Mouse (Mus musculus) CH12.LX (cell line): ENCODE results near the gene Abtb1. TPM values are rescaled to one million over a fixed set of nuclear protein-coding genes. Genes with fewer than 3 reads are reported as not detected.

Source experiments
- DNase-seq: peaks from one replicate; pipeline ENCODE4 v3.0.0-alpha.2; 2013; ENCODE audit errors: extremely low read depth
- H3K27ac ChIP-seq: 2 replicates; pipeline ENCODE4 v1.5.1; 2012; ENCODE audit warnings: low read depth, mild to moderate bottlenecking, control low read depth, moderate library complexity; ENCODE audit not compliant: insufficient read depth
- H3K27me3 ChIP-seq: replicated peaks from 2 replicates; pipeline ENCODE3; 2012; ENCODE audit warnings: inconsistent platforms
- H3K36me3 ChIP-seq, 2 experiments: replicated peaks in 1 of 2; 2 replicates each; pipeline versions ENCODE3 to v1.6.1; 2012; ENCODE audit warnings: inconsistent platforms in 1 of 2, low read length in 1 of 2, mild to moderate bottlenecking in 1 of 2, mixed read lengths in 1 of 2, moderate library complexity in 1 of 2; ENCODE audit not compliant: control insufficient read depth in 1 of 2, insufficient read depth in 1 of 2
- H3K4me1 ChIP-seq, 2 experiments: 2 replicates each; pipeline ENCODE4 v1.6.1; 2012; ENCODE audit warnings: inconsistent platforms in 1 of 2, moderate library complexity in 1 of 2; ENCODE audit not compliant: insufficient read depth in 2 of 2, control insufficient read depth in 1 of 2
- H3K4me2 ChIP-seq: 2 replicates; pipeline ENCODE4 v1.6.1; 2012; ENCODE audit warnings: low read depth, mild to moderate bottlenecking, control low read depth; ENCODE audit not compliant: poor library complexity, insufficient read depth, severe bottlenecking
- H3K4me3 ChIP-seq, 3 experiments: fragments of 150-350 bp in 1 of 3; sonication (generic) in 1 of 3; replicated peaks in 1 of 3; 2 replicates each; pipeline versions ENCODE3 to v1.5.1; 2011 to 2012; ENCODE audit warnings: low read depth in 2 of 3, low read length in 2 of 3, mild to moderate bottlenecking in 2 of 3, moderate library complexity in 2 of 3, control low read depth in 1 of 3, improper control_type of control experiment in 1 of 3, inconsistent platforms in 1 of 3, mixed read lengths in 1 of 3; ENCODE audit not compliant: poor library complexity in 1 of 3
- H3K79me2 ChIP-seq: replicated peaks from 2 replicates; pipeline ENCODE4 v1.6.1; 2012; ENCODE audit warnings: mild to moderate bottlenecking, moderate library complexity; ENCODE audit not compliant: control insufficient read depth, poor library complexity, insufficient read depth, severe bottlenecking; ENCODE audit errors: extremely low read depth
- H3K9ac ChIP-seq: 2 replicates; pipeline ENCODE4 v1.6.1; 2012; ENCODE audit warnings: low read depth, mild to moderate bottlenecking, control low read depth, moderate library complexity; ENCODE audit not compliant: insufficient read depth
- H3K9me3 ChIP-seq: replicated peaks from 2 replicates; pipeline ENCODE3; 2012; ENCODE audit warnings: low read length, inconsistent platforms, mixed read lengths
- CHD2 ChIP-seq: IDR thresholded peaks from 2 replicates; pipeline ENCODE4 v1.6.1; 2011; ENCODE audit warnings: low read length, improper control_type of control experiment
- E2F4 ChIP-seq: IDR thresholded peaks from 2 replicates; pipeline ENCODE4 v1.6.1; 2011; ENCODE audit warnings: low read depth, low read length, improper control_type of control experiment; ENCODE audit not compliant: insufficient replicate concordance
- ELF1 ChIP-seq: IDR thresholded peaks from 2 replicates; pipeline ENCODE4 v1.6.1; 2014; ENCODE audit warnings: low read depth, mild to moderate bottlenecking, inconsistent platforms, low read length, improper control_type of control experiment
- GABPA ChIP-seq: IDR thresholded peaks from 2 replicates; pipeline ENCODE4 v1.6.1; 2012; ENCODE audit warnings: low read depth, low read length, improper control_type of control experiment, inconsistent platforms; ENCODE audit not compliant: insufficient replicate concordance
- JUN ChIP-seq: IDR thresholded peaks from 2 replicates; pipeline ENCODE4 v1.6.1; 2011; ENCODE audit warnings: low read depth, mild to moderate bottlenecking, low read length, improper control_type of control experiment, moderate library complexity; ENCODE audit not compliant: insufficient read depth
- NRF1 ChIP-seq: IDR thresholded peaks from 2 replicates; pipeline ENCODE4 v1.6.1; 2014; ENCODE audit warnings: low read depth, mild to moderate bottlenecking, inconsistent platforms, low read length, improper control_type of control experiment, moderate library complexity
- PAX5 ChIP-seq: IDR thresholded peaks from 2 replicates; pipeline ENCODE4 v1.6.1; 2012; ENCODE audit warnings: low read length, inconsistent platforms, mixed read lengths
- RCOR1 ChIP-seq: conservative IDR thresholded peaks from 2 replicates; pipeline ENCODE4 v1.6.1; 2012; ENCODE audit warnings: low read depth, mild to moderate bottlenecking, inconsistent platforms, low read length, improper control_type of control experiment
- SMC3 ChIP-seq: IDR thresholded peaks from 2 replicates; pipeline ENCODE4 v1.6.1; 2011; ENCODE audit warnings: low read depth, low read length, improper control_type of control experiment
- TBP ChIP-seq: conservative IDR thresholded peaks from 2 replicates; pipeline ENCODE4 v1.6.1; 2011; ENCODE audit warnings: low read depth, low read length, improper control_type of control experiment
- USF1 ChIP-seq: IDR thresholded peaks from 2 replicates; pipeline ENCODE4 v1.6.1; 2014; ENCODE audit warnings: low read depth, mild to moderate bottlenecking, inconsistent platforms, low read length, improper control_type of control experiment
- ZC3H11A ChIP-seq: IDR thresholded peaks from 2 replicates; pipeline ENCODE4 v1.6.1; 2012; ENCODE audit warnings: low read depth, mild to moderate bottlenecking, inconsistent platforms, low read length, improper control_type of control experiment
- ZKSCAN1 ChIP-seq: IDR thresholded peaks from 2 replicates; pipeline ENCODE4 v1.6.1; 2012; ENCODE audit warnings: low read depth, inconsistent platforms, low read length, improper control_type of control experiment, borderline replicate concordance
- ZMIZ1 ChIP-seq: IDR thresholded peaks from 2 replicates; pipeline ENCODE4 v1.6.1; 2012; ENCODE audit warnings: low read depth, mild to moderate bottlenecking, inconsistent platforms, low read length, improper control_type of control experiment
- ZNF384 ChIP-seq: IDR thresholded peaks from 2 replicates; pipeline ENCODE4 v1.6.1; 2012; ENCODE audit warnings: low read depth, low read length, improper control_type of control experiment, inconsistent platforms
- dilution Hi-C: fragments of 300-500 bp; cut with MboI; formaldehyde crosslinking; loops from 2 replicates; pipeline ENCODE4 v1.14.3; 2020; ENCODE audit warnings: low sequenced_read_pairs; ENCODE audit not compliant: extremely low pct_unique_long_range_greater_than_20kb, extremely low pct_ligation_motif_present
- in situ Hi-C: fragments of 300-500 bp; cut with MboI; formaldehyde crosslinking; loops from 3 replicates; pipeline ENCODE4 v1.14.3; 2019; ENCODE audit warnings: low sequenced_read_pairs, low pct_ligation_motif_present, low pct_unique_long_range_greater_than_20kb, mixed read lengths
- polyA plus RNA-seq: library from polyadenylated mRNA; unstranded; fragments of >175 nt; gene quantifications from 2 replicates; pipeline ENCODE4 v1.2.1, GENCODE M21; 2012; ENCODE audit warnings: low read depth; ENCODE audit not compliant: insufficient read length
- total RNA-seq, 2 experiments: library from RNA; depleted of rRNA; stranded (reverse); fragments of 300-350 nt in 1 of 2; fragments of >200 nt in 1 of 2; gene quantifications; 2 replicates each; pipeline ENCODE4 v1.2.3; 2012 to 2014

Abtb1 gene
- total and polyA plus RNA-seq, 3 experiments: 13.0 to 20.8 (median 18.4) TPM

DNA sequence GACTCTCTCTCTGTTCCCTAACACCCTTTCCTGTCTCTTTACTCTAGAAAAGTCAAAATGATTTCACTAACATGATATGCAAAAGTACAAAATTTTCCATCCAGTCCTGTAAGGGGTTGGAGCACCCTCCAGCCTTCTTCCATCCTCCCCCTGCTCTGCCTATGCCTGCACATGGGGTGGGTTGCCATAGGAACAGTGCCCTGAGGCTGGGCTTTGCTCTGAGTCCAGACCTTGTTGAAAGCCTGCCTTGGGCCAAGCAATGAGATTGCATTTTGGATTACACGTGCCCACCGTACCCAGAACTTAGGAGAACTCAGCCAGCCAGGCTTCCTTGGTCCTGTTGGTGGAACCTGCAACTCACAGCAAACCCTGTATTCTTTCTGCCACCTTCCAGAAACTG, 48.5 kb downstream of the Abtb1 start:
- TF ChIP-seq ELF1 (no peak), TBP (no peak), RCOR1 (no peak), PAX5 (no peak), E2F4 (no peak), USF1 (no peak), ZKSCAN1 (no peak), SMC3 (no peak)
- no peak overlapping the region for H3K9ac ChIP-seq
- no peak for DNase-seq
- dilution Hi-C loops: no loop called here
- H3K27me3 ChIP-seq: no peaks in the 10 kb centered on the region
- H3K27ac ChIP-seq: no peak overlapping the region
- H3K79me2 ChIP-seq: peaks cover 73% of the 10 kb centered on the region
- H3K4me2 ChIP-seq: no peak overlapping the region
- H3K36me3 ChIP-seq: peaks cover 31 to 86% of the 10 kb centered on the region in 2 experiments
- no peak overlapping the region for H3K4me3 ChIP-seq
- in situ Hi-C loops: no loop called here
- H3K9me3 ChIP-seq: no peaks in the 10 kb centered on the region
- peaks cover 3 to 49% of the 10 kb centered on the region in 2 experiments; a peak in 3 of 4 replicates for H3K4me1 ChIP-seq

DNA sequence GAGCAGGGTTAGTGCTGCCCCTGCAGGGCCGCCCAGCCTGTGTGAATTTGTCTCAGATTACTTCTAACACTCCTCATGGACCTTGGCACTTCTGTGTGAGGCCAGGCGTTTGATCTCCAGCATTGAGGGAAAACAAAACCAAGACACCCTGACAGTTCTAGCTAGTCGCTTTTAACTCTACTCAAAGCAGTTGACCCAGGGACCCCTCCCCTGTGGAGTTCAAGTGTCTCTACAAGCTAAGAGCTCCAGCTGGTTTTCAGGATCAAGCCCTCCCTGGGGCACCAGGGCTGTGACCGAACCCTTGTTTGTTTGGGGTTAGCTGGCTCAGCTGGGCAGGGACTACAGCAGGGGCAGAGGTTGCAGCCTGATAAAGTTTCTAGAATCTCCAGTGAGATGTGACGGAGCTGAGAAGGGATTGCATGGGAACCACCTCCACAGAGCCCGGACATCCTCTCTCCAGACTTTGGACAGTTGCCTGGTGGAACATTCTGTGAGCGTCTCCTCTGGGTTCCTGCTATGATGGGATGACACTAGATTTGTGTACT, 49.6 kb downstream of the Abtb1 start:
- no peak overlapping the region for H3K27ac ChIP-seq
- no peak for DNase-seq
- no peak for TF ChIP-seq CHD2
- TF ChIP-seq, all 38 proteins: peak for 0
- H3K27me3 ChIP-seq: no peaks in the 10 kb centered on the region
- in situ Hi-C loops: no loop called here
- peaks cover 31 to 87% of the 10 kb centered on the region in 2 experiments for H3K36me3 ChIP-seq
- H3K4me2 ChIP-seq: no peak overlapping the region
- no peaks in the 10 kb centered on the region for H3K9me3 ChIP-seq
- no peak overlapping the region for H3K4me3 ChIP-seq
- peaks cover 3 to 50% of the 10 kb centered on the region in 2 experiments; a peak in 3 of 4 replicates for H3K4me1 ChIP-seq
- H3K9ac ChIP-seq: no peak overlapping the region
- H3K79me2 ChIP-seq: peaks cover 66% of the 10 kb centered on the region
- dilution Hi-C loops: no loop called here

DNA sequence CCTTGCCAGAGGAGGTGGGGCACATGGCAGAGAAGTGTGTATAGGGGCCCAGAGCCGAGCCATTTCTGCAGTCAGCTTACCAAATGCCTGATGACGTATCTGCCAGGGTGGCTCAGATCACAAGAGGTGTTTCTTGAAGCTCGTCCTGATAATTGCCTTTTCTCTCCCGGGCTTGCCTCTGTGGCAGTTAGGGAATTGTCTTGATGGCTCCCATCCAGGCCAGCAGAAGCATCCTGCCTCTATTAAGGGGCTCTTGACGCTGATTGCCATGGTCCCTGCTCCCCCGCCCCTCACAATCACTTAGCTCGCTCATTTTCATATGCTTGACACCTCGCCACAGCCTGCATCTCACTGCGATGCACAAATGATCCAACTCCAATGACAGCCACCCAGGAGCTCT, 50.5 kb downstream of the Abtb1 start:
- Histone ChIP-seq H3K27ac (no peak overlapping the region), H3K9ac (no peak overlapping the region), H3K4me2 (no peak overlapping the region), H3K4me1 (peaks cover 3 to 48% of the 10 kb centered on the region in 2 experiments; a peak in 3 of 4 replicates), H3K27me3 (no peaks in the 10 kb centered on the region), H3K4me3 (no peak overlapping the region), H3K79me2 (peaks cover 59% of the 10 kb centered on the region), H3K9me3 (no peaks in the 10 kb centered on the region), H3K36me3 (peaks cover 30 to 87% of the 10 kb centered on the region in 2 experiments)
- TF ChIP-seq ZNF384 (no peak), ZMIZ1 (no peak), JUN (no peak), ZC3H11A (no peak), NRF1 (no peak), RCOR1 (no peak), GABPA (no peak), CHD2 (no peak)
- dilution Hi-C loops: no loop called here
- in situ Hi-C loops: no loop called here
- no peak for DNase-seq
